Mouse (Mus musculus) spleen, adult 10 weeks (tissue): Measurements from ENCODE around the gene Vmn1r112. TPM values are rescaled to one million over a fixed set of nuclear protein-coding genes. Genes with fewer than 3 reads are reported as not detected.

Experiments
- polyA plus RNA-seq: library from polyadenylated mRNA; stranded (reverse); fragments of 350-450 nt; fragmentation: Illumina TruSeq; extraction: RNeasy Lipid Tissue Mini Kit (QIAGEN cat#74804); gene quantifications from one replicate; pipeline ENCODE4 v1.2.3, GENCODE M21; 2015; ENCODE audit warnings: low replicate concordance; ENCODE audit not compliant: insufficient read depth

The Vmn1r112 gene
- polyA plus RNA-seq, result not detected

GRCm38 (mm10) chr7:20770885-20771284 is at the start of gene Vmn1r112:
Gene Vmn1r112 (plus strand): TSS chr7:20771185.

GRCm38 (mm10) chr7:20730524-20730923 is 40.5 kb upstream of the Vmn1r112 start, which contains the start of gene Gm10668:
Gene Gm10668 (minus strand): TSS chr7:20730624.

GRCm38 (mm10) chr7:20786985-20787384 is 16.0 kb downstream of the Vmn1r112 start, which contains the start of gene Vmn1r113:
Gene Vmn1r113 (plus strand): TSS chr7:20787285.

GRCm38 (mm10) chr7:20812086-20812485 is 41.1 kb downstream of the Vmn1r112 start, which contains the start of gene Vmn1r114:
Gene Vmn1r114 (minus strand): TSS chr7:20812186.

Other genes with a start within 250 kb of the Vmn1r112 start
- not detected for gene Vmn1r104, start 237.3 kb upstream of the Vmn1r112 start, polyA plus RNA-seq
- gene Gm5726, start 225.4 kb upstream of the Vmn1r112 start, polyA plus RNA-seq, result not detected
- not detected for gene Gm4141, start 194.9 kb upstream of the Vmn1r112 start, polyA plus RNA-seq
- not detected for gene Gm4513, start 172.2 kb upstream of the Vmn1r112 start, polyA plus RNA-seq
- not detected for gene Vmn1r107, start 102.3 kb upstream of the Vmn1r112 start, polyA plus RNA-seq
- not detected for gene Vmn1r111, start 68.0 kb upstream of the Vmn1r112 start, polyA plus RNA-seq
- gene Gm10668, start 40.6 kb upstream of the Vmn1r112 start, polyA plus RNA-seq, result not detected
- gene Vmn1r113, start 16.1 kb downstream of the Vmn1r112 start, polyA plus RNA-seq, result not detected
- not detected for gene Vmn1r114, start 41.0 kb downstream of the Vmn1r112 start, polyA plus RNA-seq
- not detected for gene Vmn1r115, start 73.8 kb downstream of the Vmn1r112 start, polyA plus RNA-seq
- not detected for gene Vmn1r116, start 101.1 kb downstream of the Vmn1r112 start, polyA plus RNA-seq
- not detected for gene Vmn1r117, start 112.9 kb downstream of the Vmn1r112 start, polyA plus RNA-seq
- not detected for gene Vmn1r118, start 141.2 kb downstream of the Vmn1r112 start, polyA plus RNA-seq
- gene Vmn1r119, start 241.3 kb downstream of the Vmn1r112 start, polyA plus RNA-seq, result not detected